11 mouse cellular contexts compared by ENCODE assay signal in genomic region chr2:93537385-93537967, GRCm38 (mm10). TPM values are rescaled to one million over a fixed set of nuclear protein-coding genes. Genes with fewer than 3 reads are reported as not detected.
DNase-seq lines count a peak whose midpoint lies in the region; ATAC-seq and TF ChIP-seq lines count a peak whose summit lies in the region.
"Had no signal": no experiment of that assay in that cellular context is flagged by ENCODE, and none has a peak within 500 bp of the region (broad histone marks: within the 10 kb centered on the region; RNA-seq: fewer than 3 reads in every experiment).

No protein-coding gene starts in this region.

- no peak overlapping the region for H3K4me3 ChIP-seq in heart, embryonic 10.5 days
- H3K4me3 ChIP-seq in embryonic facial prominence, embryonic 14.5 days (ENCODE audit: low read depth, low read length): no peak overlapping the region
- no peak overlapping the region for H3K4me3 ChIP-seq in liver, postnatal 0 days (ENCODE audit: low read depth, low read length)

- H3K27me3 ChIP-seq in heart, embryonic 10.5 days (ENCODE audit: insufficient read depth, poor library complexity, severe bottlenecking): 0 out of 2 replicates have a peak, but pooled peaks cover 9% of the 10 kb centered on the region
- no peaks in the 10 kb centered on the region for H3K27me3 ChIP-seq in embryonic facial prominence, embryonic 14.5 days (replicated peaks; ENCODE audit: control insufficient read depth, insufficient read depth, low read length)
- H3K27me3 ChIP-seq in liver, postnatal 0 days (ENCODE audit: insufficient read depth, low read length): no peaks in the 10 kb centered on the region

- no peaks in the 10 kb centered on the region for H3K36me3 ChIP-seq in heart, embryonic 10.5 days
- H3K36me3 ChIP-seq in embryonic facial prominence, embryonic 14.5 days (ENCODE audit: control insufficient read depth, insufficient read depth, low read length): no peaks in the 10 kb centered on the region
- H3K36me3 ChIP-seq in liver, postnatal 0 days (replicated peaks; ENCODE audit: insufficient read depth, low read length): no peaks in the 10 kb centered on the region

- WGBS in heart, embryonic 10.5 days: 54% methylated on average over 3 of the region's 3 CpGs
- WGBS in embryonic facial prominence, embryonic 14.5 days: 52% methylated on average over 3 of the region's 3 CpGs
- 45% methylated on average over 3 of the region's 3 CpGs for WGBS in liver, postnatal 0 days (ENCODE audit: insufficient replicate concordance)

- no peak for DNase-seq in heart, embryonic 10.5 days (ENCODE audit: low spot score)
- DNase-seq in heart, adult 8-10 months (ENCODE audit: low spot score): no peak
- DNase-seq in B cell, adult 2 months: peak; percentile 3 to 4
- peak; percentile 34 for DNase-seq in embryonic facial prominence, embryonic 14.5 days (ENCODE audit: low spot score)
- DNase-seq in liver, postnatal 0 days: peak; percentile 21
- DNase-seq in layer of hippocampus, adult 9-10 months (ENCODE audit: low spot score): no peak
- DNase-seq in lung, postnatal 14 days: no peak
- DNase-seq in lung, postnatal 4 days: no peak
- DNase-seq: heart, adult 11 months had no signal

- H3K9ac ChIP-seq in embryonic facial prominence, embryonic 14.5 days (ENCODE audit: low read depth, low read length): no peak overlapping the region
- H3K9ac ChIP-seq in liver, postnatal 0 days (replicated peaks): no peak overlapping the region

- no peaks in the 10 kb centered on the region for H3K9me3 ChIP-seq in heart, embryonic 10.5 days
- H3K9me3 ChIP-seq in embryonic facial prominence, embryonic 14.5 days (ENCODE audit: control insufficient read depth, low read length): no peaks in the 10 kb centered on the region
- H3K9me3 ChIP-seq in liver, postnatal 0 days (ENCODE audit: low read length): no peaks in the 10 kb centered on the region

- no peak overlapping the region for H3K4me2 ChIP-seq in embryonic facial prominence, embryonic 14.5 days (ENCODE audit: low read depth, low read length)
- no peak overlapping the region for H3K4me2 ChIP-seq in liver, postnatal 0 days (ENCODE audit: low read depth, low read length)

- H3K4me1 ChIP-seq in heart, embryonic 10.5 days: peaks cover 22% of the 10 kb centered on the region
- H3K4me1 ChIP-seq in embryonic facial prominence, embryonic 14.5 days (ENCODE audit: control insufficient read depth, insufficient read depth, low read length): peaks cover 12% of the 10 kb centered on the region
- H3K4me1 ChIP-seq in liver, postnatal 0 days (ENCODE audit: insufficient read depth): no peaks in the 10 kb centered on the region

- peak overlapping the region; percentile 65 for H3K27ac ChIP-seq in heart, embryonic 10.5 days
- H3K27ac ChIP-seq in embryonic facial prominence, embryonic 14.5 days (replicated peaks; ENCODE audit: low read depth, low read length): peak overlapping the region; percentile 19
- H3K27ac ChIP-seq in liver, postnatal 0 days (ENCODE audit: low read depth): no peak overlapping the region

- no peak for TF ChIP-seq EP300 in liver, postnatal 0 days (IDR thresholded peaks at IDR 0.05; ENCODE audit: low read depth)

- ATAC-seq in embryonic facial prominence, embryonic 14.5 days (ENCODE audit: low read depth): peak; percentile 45; the same call in 1 of the 2 replicates
- ATAC-seq in liver, postnatal 0 days: no peak
- ATAC-seq: Patski had no signal

- peak; percentile 52 for TF ChIP-seq CTCF in liver, postnatal 0 days (IDR thresholded peaks at IDR 0.05; ENCODE audit: low read depth)

RNA-seq across cellular contexts. Expression of gene Gm10803, which starts 22.9 kb away (rescaled TPM):
- polyA plus RNA-seq in heart, embryonic 10.5 days (2016; fragmentation: Nextera tagmentation; extraction: Ambion mirVana): not detected in 2 replicates
- total RNA-seq in heart, adult 8-10 months (2022): not detected
- not detected in 2 replicates for polyA plus RNA-seq in embryonic facial prominence, embryonic 14.5 days (2014; fragmentation: Nextera tagmentation; extraction: Ambion mirVana)
- polyA plus RNA-seq in liver, postnatal 0 days (2015; fragmentation: Nextera tagmentation; extraction: Ambion mirVana): not detected in 2 replicates
- polyA plus RNA-seq: liver, embryonic 16.5 days; Patski had no signal

Comparison
In these comparisons a context has a peak if more than half of its experiments do, and no peak if none do; other contexts are left out.
1. DNase-seq: peak in B cell, adult 2 months (2 of 2), embryonic facial prominence, embryonic 14.5 days (single experiment) and liver, postnatal 0 days (single experiment); none in heart, embryonic 10.5 days (single experiment), heart, adult 8-10 months (single experiment), layer of hippocampus, adult 9-10 months (single experiment), lung, postnatal 14 days (single experiment) and lung, postnatal 4 days (0 of 2).